Mouse (Mus musculus) stomach, embryonic 14.5 days (tissue): ENCODE measurements at regions not wholly inside any gene's neighbourhood (a gene's known extent, or its start where the extent isn't known, plus 50 kb on each side); places are given as distances from the start of the nearest gene placed in this dataset.

Experiments
- ATAC-seq: fragments of 200-750 bp; cut with Nextera tagmentation; 2 replicates; pipeline ENCODE4 v1.8.0; 2017; ENCODE audit warnings: low read depth, moderate TSS enrichment; ENCODE audit not compliant: insufficient number of reproducible peaks, insufficient read depth, low FRiP score
- H3K27ac ChIP-seq: fragments of 300-500 bp; sonication (generic); 2 replicates; pipeline ENCODE4 v1.5.1; 2014; ENCODE audit warnings: mild to moderate bottlenecking, low read length, moderate library complexity, mixed read lengths
- H3K27me3 ChIP-seq: fragments of 300-500 bp; sonication (generic); 2 replicates; pipeline ENCODE4 v1.6.1; 2014; ENCODE audit warnings: low read length, control low read depth, mixed read lengths; ENCODE audit not compliant: control insufficient read depth, insufficient read depth
- H3K36me3 ChIP-seq: fragments of 300-500 bp; sonication (generic); 2 replicates; pipeline ENCODE4 v1.6.1; 2014; ENCODE audit warnings: mild to moderate bottlenecking, control low read depth, low read length, moderate library complexity, mixed read lengths; ENCODE audit not compliant: control insufficient read depth, insufficient read depth
- H3K4me1 ChIP-seq: fragments of 300-500 bp; sonication (generic); 2 replicates; pipeline ENCODE4 v1.6.1; 2014; ENCODE audit warnings: low read length, control low read depth, mixed read lengths; ENCODE audit not compliant: control insufficient read depth, insufficient read depth
- H3K4me2 ChIP-seq: fragments of 300-500 bp; sonication (generic); replicated peaks from 2 replicates; pipeline ENCODE4 v1.6.1; 2014; ENCODE audit warnings: low read depth, low read length, control low read depth
- H3K4me3 ChIP-seq: fragments of 300-500 bp; sonication (generic); 2 replicates; pipeline ENCODE4 v1.5.1; 2014; ENCODE audit warnings: low read depth, low read length, control low read depth
- H3K9ac ChIP-seq: fragments of 300-500 bp; sonication (generic); replicated peaks from 2 replicates; pipeline ENCODE4 v1.6.1; 2014; ENCODE audit warnings: low read depth, mild to moderate bottlenecking, control low read depth, low read length, moderate library complexity, mixed read lengths
- H3K9me3 ChIP-seq: fragments of 300-500 bp; sonication (generic); 2 replicates; pipeline ENCODE4 v1.6.1; 2016; ENCODE audit warnings: low read depth, low read length, control low read depth; ENCODE audit not compliant: control insufficient read depth
- WGBS: fragments of 180-500 bp; shearing (Covaris S2); extraction: QIAGEN DNeasy Blood & Tissue Kit; methylation state at CpG from one replicate; pipeline ENCODE4 v1.1.7; 2014; 5-methylcytosine and 5-hydroxymethylcytosine counted together

GRCm38 (mm10) chr14:54185265-54185830 is 68.6 kb downstream of the Dad1 start:
- H3K27ac ChIP-seq, result no peak overlapping the region
- no peaks in the 10 kb centered on the region for H3K27me3 ChIP-seq
- H3K9ac ChIP-seq, result no peak overlapping the region
- WGBS, result 35% methylated on average over 6 of the region's 6 CpGs
- no peaks in the 10 kb centered on the region for H3K9me3 ChIP-seq
- no peak overlapping the region for H3K4me3 ChIP-seq
- no peaks in the 10 kb centered on the region for H3K36me3 ChIP-seq
- no peak for ATAC-seq
- peaks cover 9% of the 10 kb centered on the region for H3K4me1 ChIP-seq
- no peak overlapping the region for H3K4me2 ChIP-seq

- Histone ChIP-seq H3K9me3 (no peaks in the 10 kb centered on the region), H3K27ac (no peak overlapping the region), H3K36me3 (no peaks in the 10 kb centered on the region), H3K27me3 (no peaks in the 10 kb centered on the region), H3K4me2 (no peak overlapping the region), H3K4me1 (peaks cover 9% of the 10 kb centered on the region), H3K4me3 (no peak overlapping the region), H3K9ac (no peak overlapping the region)
- 61% methylated on average over 3 of the region's 3 CpGs for WGBS
- no peak for ATAC-seq
Measured at GRCm38 (mm10) chr14:54183873-54184272, 70.0 kb downstream of the Dad1 start.

DNA sequence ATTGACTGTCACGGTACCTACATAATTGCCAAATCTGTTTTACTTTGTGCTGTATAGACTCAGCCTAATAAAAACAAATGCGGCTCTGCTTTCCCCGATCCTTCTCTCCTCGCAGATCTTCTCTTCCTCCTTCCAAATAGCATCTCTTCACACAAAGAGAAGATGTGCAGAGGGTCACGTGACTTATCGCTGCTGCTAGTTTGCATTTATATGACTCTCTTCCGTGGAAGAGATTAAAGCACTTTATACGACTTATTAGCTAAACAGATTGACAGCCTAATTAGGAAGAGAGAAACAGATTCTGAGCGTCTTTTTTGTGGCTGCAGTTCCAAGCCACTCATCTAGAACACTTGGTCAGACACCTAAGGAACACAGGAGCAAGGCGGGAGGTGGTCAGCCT is 71.1 kb downstream of the Dad1 start:
- no peaks in the 10 kb centered on the region for H3K9me3 ChIP-seq

DNA sequence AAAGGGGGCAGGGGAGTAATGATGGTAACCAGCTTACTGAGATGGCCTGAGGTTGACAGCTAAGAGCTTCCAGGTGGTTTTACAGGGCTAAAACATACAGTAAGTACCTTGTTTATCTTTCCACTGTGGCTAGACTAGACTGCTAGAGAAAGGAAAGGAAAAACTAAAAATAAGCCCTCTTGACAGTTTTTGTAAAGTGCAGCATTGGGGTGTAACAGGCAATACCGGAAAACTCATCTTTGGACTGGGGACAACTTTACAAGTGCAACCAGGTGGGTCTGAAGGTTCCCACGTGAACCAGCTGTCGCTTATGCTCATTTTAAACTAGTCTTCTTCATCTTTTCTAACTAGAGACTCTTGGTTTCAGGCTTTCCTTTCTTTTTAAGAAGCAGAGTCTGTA is 72.6 kb downstream of the Dad1 start:
- peak overlapping the region; percentile 49 for H3K27ac ChIP-seq
- ATAC-seq, result no peak

More for the DNA sequence above, 71.1 kb downstream of the Dad1 start:
- WGBS, result 57% methylated on average over 10 of the region's 10 CpGs
- Histone ChIP-seq H3K4me1 (peaks cover 10% of the 10 kb centered on the region), H3K36me3 (no peaks in the 10 kb centered on the region), H3K4me2 (no peak overlapping the region), H3K9ac (no peak overlapping the region), H3K4me3 (no peak overlapping the region), H3K27ac (no peak overlapping the region), H3K27me3 (no peaks in the 10 kb centered on the region)
- no peak for ATAC-seq

DNA sequence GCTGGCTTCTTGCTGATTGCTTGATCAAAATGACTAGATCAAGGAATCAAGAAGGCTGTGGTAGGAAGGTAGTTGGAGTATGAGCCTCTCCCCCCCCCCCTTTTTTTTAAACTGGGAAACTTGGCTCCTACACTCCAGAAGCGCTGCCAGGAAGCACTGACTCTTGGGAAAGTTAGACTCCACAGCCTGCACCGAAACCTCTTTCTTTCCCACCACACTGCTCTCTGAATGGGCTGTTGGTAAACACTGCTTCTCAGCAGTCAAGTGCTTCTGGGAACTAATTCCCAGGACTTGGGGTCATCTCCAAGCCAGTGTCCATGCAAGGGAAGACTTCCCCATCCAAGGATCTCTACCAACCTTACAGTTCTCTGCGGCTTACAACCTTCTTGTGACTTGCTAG is 73.2 kb downstream of the Dad1 start:
- H3K4me1 ChIP-seq, result peaks cover 5% of the 10 kb centered on the region
- no peak overlapping the region for H3K9ac ChIP-seq
- peak overlapping the region; percentile 49; the same call in 1 of the 2 replicates for H3K27ac ChIP-seq
- 64% methylated on average over 3 of the region's 3 CpGs for WGBS
- no peaks in the 10 kb centered on the region for H3K9me3 ChIP-seq
- no peak overlapping the region for H3K4me2 ChIP-seq
- ATAC-seq, result no peak
- no peak overlapping the region for H3K4me3 ChIP-seq
- no peaks in the 10 kb centered on the region for H3K27me3 ChIP-seq
- H3K36me3 ChIP-seq, result no peaks in the 10 kb centered on the region

More for the DNA sequence above, 72.6 kb downstream of the Dad1 start:
- Histone ChIP-seq H3K27me3 (no peaks in the 10 kb centered on the region), H3K4me2 (no peak overlapping the region), H3K4me3 (no peak overlapping the region), H3K9me3 (no peaks in the 10 kb centered on the region), H3K36me3 (no peaks in the 10 kb centered on the region), H3K9ac (no peak overlapping the region), H3K4me1 (peaks cover 10% of the 10 kb centered on the region)
- 50% methylated on average over 3 of the region's 3 CpGs for WGBS

DNA sequence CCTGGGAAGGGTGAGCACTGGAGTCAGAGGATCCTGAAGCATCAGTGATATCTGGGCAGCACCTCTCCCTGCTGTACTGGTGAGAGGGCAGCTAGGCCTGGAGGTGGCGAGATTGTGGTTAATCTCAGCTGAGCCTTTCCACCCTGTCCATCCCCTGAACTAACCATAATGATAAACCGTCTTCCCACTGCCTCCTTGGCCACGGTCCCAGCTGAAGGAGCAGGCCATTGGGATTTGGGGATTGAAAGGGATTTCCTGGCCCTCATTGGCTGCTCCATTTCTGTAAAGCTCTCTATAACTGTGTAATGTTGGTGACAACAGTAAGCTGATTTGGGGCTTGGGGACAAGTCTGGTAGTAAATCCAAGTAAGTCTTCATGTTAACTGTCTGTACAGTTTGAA is 73.6 kb downstream of the Dad1 start:
- H3K27ac ChIP-seq, result peak overlapping the region; percentile 49; the same call in 1 of the 2 replicates
- no peak overlapping the region for H3K9ac ChIP-seq
- H3K4me1 ChIP-seq, result 0 out of 2 replicates have a peak, but pooled peaks cover 4% of the 10 kb centered on the region
- ATAC-seq, result no peak
- no peaks in the 10 kb centered on the region for H3K36me3 ChIP-seq
- H3K4me3 ChIP-seq, result no peak overlapping the region
- H3K4me2 ChIP-seq, result no peak overlapping the region
- WGBS, result 55% methylated on average over 3 of the region's 3 CpGs
- H3K27me3 ChIP-seq, result no peaks in the 10 kb centered on the region
- no peaks in the 10 kb centered on the region for H3K9me3 ChIP-seq

DNA sequence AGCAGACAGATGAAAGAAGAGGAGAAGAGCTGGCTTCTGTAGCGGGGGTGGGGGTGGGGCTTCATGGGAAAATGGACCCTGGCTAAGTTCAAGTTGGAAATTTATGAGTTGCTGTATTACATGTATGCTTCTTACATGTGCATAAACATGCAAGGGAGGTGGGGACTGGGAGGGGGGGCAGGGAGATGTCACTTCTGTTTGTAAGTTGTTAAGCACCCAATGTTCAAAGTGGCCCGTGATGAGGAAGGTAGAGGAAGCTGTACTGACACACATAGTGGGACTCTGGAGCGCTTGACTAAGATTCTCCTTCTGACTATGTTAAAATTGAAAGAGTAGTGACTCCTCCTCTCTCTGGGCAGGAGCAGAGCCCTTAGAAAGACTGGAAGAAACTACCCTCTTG is 75.0 kb downstream of the Dad1 start:
- Histone ChIP-seq H3K9me3 (no peaks in the 10 kb centered on the region), H3K4me3 (no peak overlapping the region), H3K36me3 (no peaks in the 10 kb centered on the region), H3K27me3 (no peaks in the 10 kb centered on the region), H3K4me2 (no peak overlapping the region), H3K9ac (no peak overlapping the region), H3K27ac (no peak overlapping the region), H3K4me1 (0 out of 2 replicates have a peak, but pooled peaks cover 4% of the 10 kb centered on the region)
- no peak for ATAC-seq
- 82% methylated on average over 3 of the region's 3 CpGs for WGBS

DNA sequence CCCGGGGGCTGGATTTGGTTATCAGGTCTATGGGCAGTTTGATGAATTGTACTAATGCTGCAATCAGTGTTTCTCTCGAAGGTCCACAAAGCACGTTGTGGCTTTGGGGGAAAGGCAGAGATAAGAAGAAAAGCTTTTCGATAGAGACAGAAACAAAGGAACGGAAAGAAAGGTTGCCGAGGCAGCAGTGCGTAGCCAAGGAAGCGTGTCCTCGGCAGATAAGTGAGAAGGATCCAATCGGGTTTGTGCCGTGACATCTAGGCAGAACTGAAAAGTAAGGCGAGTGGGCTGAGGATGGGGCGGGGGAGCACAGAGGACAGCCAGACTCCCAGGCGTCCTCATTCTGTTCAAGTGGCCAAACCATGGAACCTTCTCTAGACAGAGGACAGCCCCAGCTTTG is 77.4 kb downstream of the Dad1 start:
- no peak overlapping the region for H3K9ac ChIP-seq
- no peak overlapping the region for H3K4me2 ChIP-seq
- H3K9me3 ChIP-seq, result no peaks in the 10 kb centered on the region
- WGBS, result 64% methylated on average over 14 of the region's 14 CpGs
- H3K27ac ChIP-seq, result no peak overlapping the region
- H3K36me3 ChIP-seq, result no peaks in the 10 kb centered on the region
- 0 out of 2 replicates have a peak, but pooled peaks cover 4% of the 10 kb centered on the region for H3K4me1 ChIP-seq
- no peaks in the 10 kb centered on the region for H3K27me3 ChIP-seq
- no peak overlapping the region for H3K4me3 ChIP-seq
- ATAC-seq, result no peak

DNA sequence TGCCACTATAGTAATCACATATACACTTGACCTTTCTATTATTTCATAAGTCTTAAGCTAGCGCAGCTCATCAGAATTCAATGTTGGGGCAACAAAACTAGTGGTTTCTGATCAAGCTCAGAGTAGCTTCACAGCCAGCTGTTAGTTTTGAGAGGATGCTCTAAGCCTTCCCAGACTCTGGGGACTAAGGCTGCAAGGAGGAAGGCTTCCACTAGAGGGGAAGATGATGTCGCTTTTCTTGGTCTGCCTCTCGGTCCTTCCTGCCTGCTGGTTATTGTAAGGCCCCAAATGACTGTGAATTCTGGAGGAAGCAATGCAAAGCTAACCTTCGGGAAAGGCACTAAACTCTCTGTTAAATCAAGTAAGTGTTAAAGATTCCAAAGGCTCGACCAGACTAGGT is 78.4 kb downstream of the Dad1 start:
- no peak for ATAC-seq
- Histone ChIP-seq H3K9ac (no peak overlapping the region), H3K27ac (no peak overlapping the region), H3K4me1 (0 out of 2 replicates have a peak, but pooled peaks cover 4% of the 10 kb centered on the region), H3K4me3 (no peak overlapping the region), H3K4me2 (no peak overlapping the region), H3K27me3 (no peaks in the 10 kb centered on the region), H3K9me3 (no peaks in the 10 kb centered on the region), H3K36me3 (no peaks in the 10 kb centered on the region)
- 72% methylated on average over 5 of the region's 5 CpGs for WGBS
